Mouse (Mus musculus) heart, adult 2 months (tissue): ENCODE data around the gene Nt5dc2.

Experiments
- CTCF ChIP-seq: fragments of 200-600 bp; IDR thresholded peaks from 2 replicates; pipeline ENCODE4 v1.8.1; 2022; ENCODE audit warnings: antibody characterized with exemption, mild to moderate bottlenecking, moderate library complexity
- EP300 ChIP-seq: fragments of 200-500 bp; IDR thresholded peaks from 2 replicates; pipeline ENCODE4 v1.6.1; 2011; ENCODE audit warnings: low read depth, low read length, control low read depth; ENCODE audit not compliant: insufficient read depth

DNA sequence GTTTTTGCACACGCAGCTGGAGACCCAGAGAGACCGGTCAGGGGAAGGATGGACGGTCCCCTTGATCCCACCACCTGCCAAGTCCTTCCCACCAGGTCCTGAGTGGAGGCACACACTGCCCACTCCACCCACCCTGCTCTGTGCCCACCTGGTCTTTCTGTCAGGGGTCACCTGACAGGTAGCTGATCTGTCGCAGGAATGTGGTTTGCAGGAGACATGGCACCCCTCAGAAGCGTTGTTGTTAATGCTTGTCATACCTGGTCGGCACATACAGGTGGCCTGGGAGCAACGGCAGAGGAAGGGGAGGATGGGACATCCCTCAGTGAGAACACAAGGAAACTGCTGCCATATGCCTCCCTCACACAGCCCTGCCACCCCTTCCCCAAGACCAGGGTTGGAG is 30.3 kb downstream of the Nt5dc2 start:
- TF ChIP-seq EP300 (no peak), CTCF (no peak)
